Mouse (Mus musculus): ENCODE measurements around the gene Pnpla5. TPM values are rescaled to one million over a fixed set of nuclear protein-coding genes. Genes with fewer than 3 reads are reported as not detected.
"Not testable (repeated sequence)": the region's sequence is repeated elsewhere in the genome, so short reads cannot be mapped to it uniquely, and the experiment has no call there.

Gene Pnpla5
- not detected in 2 replicates for polyA plus RNA-seq (2015; fragmentation: Nextera tagmentation; extraction: Ambion mirVana)

DNA sequence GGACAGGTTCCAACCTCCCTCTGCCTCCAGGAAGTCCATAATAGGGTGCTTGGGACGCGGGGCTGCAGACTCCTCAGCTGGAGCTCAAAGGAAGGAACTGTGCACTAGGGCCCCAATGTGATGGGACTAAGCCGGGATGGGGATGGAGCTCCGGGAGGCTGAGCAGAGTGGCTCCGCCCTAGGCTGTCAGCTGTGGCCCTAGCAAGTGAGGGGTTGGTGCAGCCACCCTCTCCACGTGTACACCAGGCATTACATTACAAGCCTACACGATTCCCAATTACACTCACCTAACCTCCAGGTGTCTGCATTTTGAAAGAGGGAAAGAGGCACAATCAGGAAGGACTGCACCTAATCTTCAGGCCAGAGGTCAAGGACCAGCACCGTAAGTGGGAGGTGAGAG, at the start of gene Pnpla5:
Pnpla5 (minus strand) TSS at position 101 of the 400 bp plus-strand sequence.
- no peaks in the 10 kb centered on the region for H3K9me3 ChIP-seq (replicated peaks)
- H3K4me3 ChIP-seq (replicated peaks): no peak within 1 kb of the TSS
- no peaks in the 10 kb centered on the region for H3K36me3 ChIP-seq
- H3K27me3 ChIP-seq: no peaks in the 10 kb centered on the region
- no peaks in the 10 kb centered on the region for H3K4me1 ChIP-seq
- no peak within 1 kb of the TSS for H3K4me2 ChIP-seq
- H3K9ac ChIP-seq: no peak within 1 kb of the TSS
- no peak within 1 kb of the TSS for H3K27ac ChIP-seq
- no peak for ATAC-seq (replicated peaks; ENCODE audit: low FRiP score)
- WGBS: 70% methylated on average over 8 of the region's 8 CpGs

DNA sequence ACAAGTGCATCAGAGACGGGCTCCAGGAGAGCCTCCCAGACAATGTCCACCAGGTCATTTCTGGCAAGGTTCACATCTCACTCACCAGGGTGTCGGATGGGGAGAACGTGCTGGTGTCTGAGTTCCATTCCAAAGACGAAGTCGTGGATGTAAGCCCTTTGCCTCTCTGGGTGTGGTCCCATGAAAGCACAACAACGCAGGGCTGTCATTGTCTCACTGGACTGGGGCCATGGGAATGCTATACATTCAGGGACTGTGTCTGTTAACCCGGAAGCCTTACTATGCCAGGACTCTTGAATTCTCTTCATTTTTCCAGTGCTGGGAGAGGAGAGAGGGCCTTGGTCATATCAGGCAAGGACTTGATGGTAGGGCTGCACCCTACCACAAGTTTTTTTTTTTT, 48.2 kb upstream of the Pnpla5 start:
- Histone ChIP-seq H3K9ac (no peak overlapping the region), H3K4me2 (no peak overlapping the region), H3K4me3 (replicated peaks) (no peak overlapping the region), H3K9me3 (replicated peaks) (no peaks in the 10 kb centered on the region), H3K4me1 (peaks cover 19% of the 10 kb centered on the region), H3K27ac (no peak overlapping the region), H3K36me3 (no peaks in the 10 kb centered on the region), H3K27me3 (peaks cover 20% of the 10 kb centered on the region)
- no peak for ATAC-seq (replicated peaks; ENCODE audit: low FRiP score)
- WGBS: 85% methylated on average over 7 of the region's 7 CpGs

DNA sequence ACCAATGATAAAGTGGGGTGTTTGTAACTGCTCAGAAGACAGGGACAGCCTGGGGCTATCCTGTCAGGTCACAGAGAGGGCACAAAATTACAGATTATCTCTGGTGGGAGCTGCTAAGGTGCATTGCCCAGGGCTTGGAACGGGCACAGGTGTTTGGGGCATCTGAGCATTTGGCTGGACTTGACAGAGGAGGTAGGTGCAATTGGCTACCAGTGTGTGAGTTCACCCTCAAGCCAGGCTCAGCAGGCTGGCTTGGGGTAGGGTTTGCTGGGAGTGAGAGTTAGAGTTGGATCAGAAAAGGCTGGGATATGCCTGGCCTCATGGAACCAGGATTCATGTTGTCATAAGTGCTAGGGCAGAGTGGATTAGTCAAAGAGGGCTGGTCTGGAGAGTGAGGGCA, 46.5 kb upstream of the Pnpla5 start:
- no peak overlapping the region for H3K4me2 ChIP-seq

DNA sequence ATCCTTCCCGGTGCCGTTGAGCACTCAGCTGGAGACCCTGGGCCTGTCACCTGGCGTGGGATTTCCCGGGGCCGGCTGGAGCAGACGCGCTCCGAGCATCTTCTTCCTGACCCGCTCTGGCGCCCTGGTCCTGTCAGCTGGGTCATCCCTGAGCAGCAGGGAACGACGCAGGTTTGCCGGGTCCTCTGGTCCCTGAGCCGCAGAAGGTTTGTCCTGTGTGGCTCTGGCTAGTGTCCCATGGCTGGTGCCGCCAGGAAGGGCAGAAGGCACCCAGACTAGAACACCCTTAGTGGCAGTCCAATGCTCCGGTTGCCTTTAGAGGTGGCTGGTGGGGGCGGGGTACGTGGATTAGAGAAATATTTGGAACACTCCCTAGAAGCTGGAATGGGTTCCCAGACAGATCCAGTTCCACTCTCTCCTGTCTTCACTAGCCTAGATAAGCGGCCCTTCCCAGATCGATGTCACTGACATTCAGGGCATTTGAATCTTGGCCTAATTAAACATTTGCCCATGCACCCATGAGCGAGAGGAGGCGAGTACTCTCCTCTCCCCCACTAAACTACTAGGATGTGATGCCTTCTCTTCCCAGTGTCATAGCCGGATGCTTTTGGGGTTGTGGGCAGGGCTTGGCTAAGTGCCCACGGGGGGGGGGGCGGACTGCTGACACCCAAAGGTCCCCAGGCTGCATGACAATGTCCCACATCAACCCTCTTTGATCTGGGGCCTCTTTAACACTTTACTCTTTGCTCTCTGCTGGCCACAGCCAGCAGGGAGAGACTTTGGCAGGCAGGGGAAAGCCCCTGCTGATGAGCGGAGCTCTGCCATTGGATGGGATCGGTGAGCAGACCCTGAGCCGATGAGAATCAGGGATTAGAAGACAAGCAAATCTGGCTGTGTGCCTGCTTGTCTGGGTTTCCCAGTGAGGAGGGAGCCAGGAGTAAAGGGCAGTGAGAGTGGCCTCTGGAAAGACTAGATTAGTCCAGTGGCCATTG, 45.5 kb upstream of the Pnpla5 start:
- Histone ChIP-seq H3K27ac (no peak overlapping the region), H3K9me3 (replicated peaks) (no peaks in the 10 kb centered on the region), H3K4me3 (replicated peaks) (peak overlapping the region; percentile 49), H3K4me1 (peaks cover 19% of the 10 kb centered on the region), H3K4me2 (peak overlapping the region; percentile 95), H3K9ac (peak overlapping the region; percentile 40), H3K36me3 (no peaks in the 10 kb centered on the region), H3K27me3 (peaks cover 20% of the 10 kb centered on the region)
- peak; percentile 30; the same call in 1 of the 2 replicates for ATAC-seq (replicated peaks; ENCODE audit: low FRiP score)
- 2% methylated on average over 28 of the region's 28 CpGs for WGBS

More for the DNA sequence above, 46.5 kb upstream of the Pnpla5 start:
- Histone ChIP-seq H3K9ac (no peak overlapping the region), H3K9me3 (replicated peaks) (no peaks in the 10 kb centered on the region), H3K27ac (no peak overlapping the region), H3K4me1 (peaks cover 19% of the 10 kb centered on the region), H3K36me3 (no peaks in the 10 kb centered on the region), H3K27me3 (peaks cover 20% of the 10 kb centered on the region), H3K4me3 (replicated peaks) (no peak overlapping the region)
- no peak for ATAC-seq (replicated peaks; ENCODE audit: low FRiP score)
- WGBS: 57% methylated on average over 1 of the region's 1 CpGs

DNA sequence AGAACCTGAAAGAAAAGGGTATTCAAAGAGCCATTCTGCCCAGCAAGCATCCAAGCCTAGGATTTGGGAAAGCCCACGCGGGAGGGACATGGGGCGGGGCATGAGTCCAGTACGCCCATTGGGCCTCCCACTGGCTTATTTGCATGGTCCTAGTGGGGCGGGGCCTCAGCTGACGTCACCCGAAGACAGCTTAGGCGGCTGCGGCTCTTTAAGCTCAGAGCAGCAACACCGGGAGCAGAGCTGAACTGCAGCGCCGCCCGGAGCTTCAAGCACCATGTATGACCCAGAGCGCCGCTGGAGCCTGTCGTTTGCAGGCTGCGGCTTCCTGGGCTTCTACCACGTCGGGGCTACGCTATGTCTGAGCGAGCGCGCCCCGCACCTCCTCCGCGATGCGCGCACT, 44.6 kb upstream of the Pnpla5 start, which contains the start of gene Pnpla3:
Pnpla3 (plus strand) TSS at position 238 of the 400 bp plus-strand sequence.
- WGBS: under 1% methylated on average over 28 of the region's 28 CpGs
- Histone ChIP-seq H3K9me3 (replicated peaks) (no peaks in the 10 kb centered on the region), H3K4me3 (replicated peaks) (peak within 1 kb of the TSS; percentile 49), H3K4me2 (peak within 1 kb of the TSS; percentile 95), H3K36me3 (no peaks in the 10 kb centered on the region), H3K27me3 (peaks cover 20% of the 10 kb centered on the region), H3K4me1 (peaks cover 19% of the 10 kb centered on the region), H3K9ac (peak within 1 kb of the TSS; percentile 40), H3K27ac (no peak within 1 kb of the TSS)
- peak; percentile 97 for ATAC-seq (replicated peaks; ENCODE audit: low FRiP score)

DNA sequence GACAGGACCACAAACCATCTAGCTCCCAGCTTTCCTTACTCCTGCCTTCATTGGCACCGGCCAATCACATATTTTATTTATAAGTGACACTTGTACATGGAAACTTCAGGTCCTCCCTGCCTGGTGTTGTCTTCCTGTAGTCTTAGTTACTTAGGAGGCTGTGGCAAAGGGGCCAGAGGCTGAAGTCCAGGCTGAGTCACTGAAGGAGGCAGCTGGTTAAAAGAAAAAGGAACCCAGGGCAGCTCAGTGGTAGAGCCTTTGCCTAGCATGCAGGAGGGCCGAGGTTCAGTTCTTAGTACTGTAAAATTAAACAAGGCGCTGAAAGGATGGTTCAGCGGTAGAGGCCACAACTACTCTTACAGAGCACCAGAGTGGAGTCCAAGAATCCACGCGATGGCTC, 43.8 kb upstream of the Pnpla5 start:
- Histone ChIP-seq H3K36me3 (no peaks in the 10 kb centered on the region), H3K4me2 (no peak overlapping the region), H3K27ac (no peak overlapping the region), H3K9ac (no peak overlapping the region), H3K9me3 (replicated peaks) (no peaks in the 10 kb centered on the region), H3K4me1 (peaks cover 19% of the 10 kb centered on the region), H3K27me3 (peaks cover 20% of the 10 kb centered on the region), H3K4me3 (replicated peaks) (no peak overlapping the region)
- 75% methylated on average over 6 of the region's 6 CpGs for WGBS
- ATAC-seq (replicated peaks; ENCODE audit: low FRiP score): no peak

DNA sequence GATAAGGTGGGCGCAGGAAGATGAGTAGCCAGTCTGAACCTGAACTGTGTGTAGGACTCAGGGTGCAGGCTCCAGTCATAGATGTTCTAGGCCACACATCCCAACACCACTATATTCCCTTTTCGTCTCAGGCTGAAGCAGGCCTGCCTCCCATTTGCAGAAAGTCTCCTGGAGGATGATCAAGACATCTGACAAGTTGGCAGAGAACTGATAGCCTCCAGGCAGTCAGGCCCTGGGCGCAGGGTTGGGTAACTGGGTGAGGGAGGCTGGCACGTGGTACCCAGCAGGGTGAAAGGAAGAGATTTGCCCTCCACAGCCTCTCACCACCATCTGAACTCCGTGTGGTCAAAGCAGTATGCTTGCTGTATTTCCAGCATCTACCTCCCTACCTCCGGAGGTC, 38.9 kb upstream of the Pnpla5 start:
- WGBS: 79% methylated on average over 6 of the region's 6 CpGs
- no peak overlapping the region for H3K4me2 ChIP-seq
- no peak for ATAC-seq (replicated peaks; ENCODE audit: low FRiP score)

DNA sequence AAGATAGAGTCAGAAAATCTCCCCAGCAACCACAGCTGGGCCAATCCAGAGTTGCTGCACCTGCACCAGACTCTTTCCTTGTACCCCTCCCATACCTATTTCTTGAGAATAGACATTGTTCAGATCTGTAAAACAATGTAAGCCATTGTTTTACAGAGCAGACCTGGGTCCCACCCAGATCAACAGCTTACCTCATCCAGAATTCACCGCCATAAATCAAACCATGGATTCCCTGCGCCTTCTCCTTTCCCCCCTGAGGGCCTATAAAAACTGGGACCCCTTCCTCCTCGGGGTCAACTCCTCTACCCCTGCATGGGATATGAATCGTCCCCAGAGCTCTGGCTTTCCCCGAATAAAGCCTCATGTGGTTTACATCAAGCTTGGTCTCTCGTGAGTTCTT, 34.6 kb upstream of the Pnpla5 start:
- not testable (repeated sequence) for H3K4me3 ChIP-seq (replicated peaks); H3K27ac ChIP-seq; H3K36me3 ChIP-seq; H3K27me3 ChIP-seq; H3K9me3 ChIP-seq (replicated peaks); H3K4me1 ChIP-seq; ATAC-seq (replicated peaks; ENCODE audit: low FRiP score); H3K9ac ChIP-seq; H3K4me2 ChIP-seq
- WGBS: 73% methylated on average over 6 of the region's 6 CpGs

More for the DNA sequence above, 38.9 kb upstream of the Pnpla5 start:
- no peak overlapping the region for H3K27ac ChIP-seq
- no peaks in the 10 kb centered on the region for H3K9me3 ChIP-seq (replicated peaks)
- no peaks in the 10 kb centered on the region; the same call in 1 of the 2 replicates for H3K27me3 ChIP-seq
- no peaks in the 10 kb centered on the region for H3K4me1 ChIP-seq
- no peaks in the 10 kb centered on the region for H3K36me3 ChIP-seq
- H3K4me3 ChIP-seq (replicated peaks): no peak overlapping the region
- H3K9ac ChIP-seq: no peak overlapping the region

DNA sequence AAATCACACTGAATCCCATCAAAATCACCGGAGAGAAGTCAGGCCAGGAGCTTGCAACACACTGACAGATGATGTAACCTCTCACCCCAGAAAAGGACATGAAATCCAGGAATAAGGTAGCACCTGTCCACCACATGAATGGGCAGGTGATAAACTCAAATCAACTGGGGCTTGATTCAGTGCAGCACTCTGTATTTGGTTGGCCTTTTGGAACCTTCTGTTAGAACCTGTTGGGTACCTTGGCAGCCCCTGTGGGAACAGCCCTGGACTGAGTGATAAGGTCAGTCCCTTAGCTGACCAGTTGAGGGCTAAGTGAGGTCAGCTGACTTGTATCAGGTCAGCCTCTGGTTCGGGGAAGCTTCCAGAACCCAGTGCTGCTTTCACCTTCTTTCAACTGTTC, 33.2 kb upstream of the Pnpla5 start:
- no peak overlapping the region for H3K27ac ChIP-seq
- H3K27me3 ChIP-seq: no peaks in the 10 kb centered on the region
- no peak overlapping the region for H3K4me3 ChIP-seq (replicated peaks)
- no peak overlapping the region for H3K9ac ChIP-seq
- no peaks in the 10 kb centered on the region for H3K4me1 ChIP-seq
- 84% methylated on average over 2 of the region's 2 CpGs for WGBS
- H3K4me2 ChIP-seq: no peak overlapping the region
- H3K9me3 ChIP-seq (replicated peaks): no peaks in the 10 kb centered on the region
- no peaks in the 10 kb centered on the region for H3K36me3 ChIP-seq
- no peak for ATAC-seq (replicated peaks; ENCODE audit: low FRiP score)

DNA sequence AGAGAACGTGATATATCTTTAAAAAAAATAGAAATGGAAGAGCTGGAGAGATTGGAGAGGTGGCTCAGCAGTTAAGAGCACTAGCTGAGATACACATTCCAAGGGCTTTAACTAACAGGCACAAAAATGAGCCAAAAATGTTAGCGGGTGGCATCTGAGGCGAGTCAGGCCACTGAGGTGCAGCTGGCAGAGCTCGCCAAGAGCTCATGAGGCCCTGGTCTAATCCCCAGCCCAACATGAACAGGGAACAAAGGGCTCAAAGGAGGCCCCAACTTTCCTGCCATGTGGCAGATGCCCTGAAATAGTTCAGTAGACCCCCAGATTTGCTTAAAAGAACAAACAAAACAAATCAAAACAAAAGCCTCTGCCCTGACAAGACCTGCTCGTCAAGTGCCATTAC, 18.0 kb upstream of the Pnpla5 start:
- H3K27me3 ChIP-seq: no peaks in the 10 kb centered on the region
- H3K4me2 ChIP-seq: no peak overlapping the region
- WGBS: 73% methylated on average over 5 of the region's 5 CpGs
- H3K27ac ChIP-seq: no peak overlapping the region
- H3K9me3 ChIP-seq (replicated peaks): no peaks in the 10 kb centered on the region
- no peaks in the 10 kb centered on the region for H3K36me3 ChIP-seq
- ATAC-seq (replicated peaks; ENCODE audit: low FRiP score): no peak
- H3K4me1 ChIP-seq: no peaks in the 10 kb centered on the region
- H3K4me3 ChIP-seq (replicated peaks): no peak overlapping the region
- H3K9ac ChIP-seq: no peak overlapping the region

DNA sequence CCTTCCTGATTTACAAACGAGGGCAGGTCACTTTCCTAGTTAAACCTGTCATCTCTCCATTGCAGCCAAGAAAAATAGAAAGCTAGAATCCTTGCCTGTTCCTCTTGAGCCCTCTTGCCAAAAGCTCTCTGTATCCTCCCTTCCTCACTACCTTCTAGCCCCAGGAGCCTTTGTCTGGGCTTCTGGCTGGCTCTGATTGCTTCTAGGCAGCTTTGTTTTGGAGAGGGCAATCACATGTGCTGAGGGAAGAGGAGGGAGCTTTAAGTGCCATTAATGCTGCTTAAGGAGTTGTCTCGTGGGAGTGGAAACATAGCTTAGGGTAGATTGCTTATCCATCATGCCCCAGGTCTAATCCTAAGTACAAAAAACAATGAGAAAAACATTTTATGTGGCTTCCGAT, 17.1 kb upstream of the Pnpla5 start:
- 48% methylated on average over 3 of the region's 3 CpGs for WGBS
- H3K9me3 ChIP-seq (replicated peaks): no peaks in the 10 kb centered on the region
- no peak overlapping the region for H3K9ac ChIP-seq

DNA sequence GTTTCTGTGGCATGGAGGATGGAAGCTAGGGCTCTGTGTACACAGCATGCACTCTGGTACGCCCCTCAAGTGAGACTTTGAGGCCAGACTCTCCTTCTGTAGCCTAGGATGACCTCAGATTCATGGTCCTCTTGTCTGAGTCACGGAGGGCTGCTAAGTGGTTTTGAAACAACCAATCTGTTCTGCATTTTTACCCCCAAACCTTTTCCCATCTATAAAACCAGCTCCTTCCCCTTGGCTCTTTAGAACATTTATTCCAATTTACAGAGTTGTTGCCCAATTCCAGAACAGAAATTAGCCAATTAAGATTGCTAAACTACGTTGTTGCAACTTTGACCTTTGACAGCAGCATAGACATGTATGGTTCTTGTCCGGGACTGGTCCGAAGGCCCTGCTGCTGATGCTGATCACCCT, 16.6 kb upstream of the Pnpla5 start:
- Histone ChIP-seq H3K27ac (no peak overlapping the region), H3K4me3 (replicated peaks) (no peak overlapping the region), H3K27me3 (no peaks in the 10 kb centered on the region), H3K9me3 (replicated peaks) (no peaks in the 10 kb centered on the region), H3K4me2 (no peak overlapping the region), H3K4me1 (no peaks in the 10 kb centered on the region), H3K9ac (no peak overlapping the region), H3K36me3 (no peaks in the 10 kb centered on the region)
- no peak for ATAC-seq (replicated peaks; ENCODE audit: low FRiP score)
- WGBS: 74% methylated on average over 5 of the region's 5 CpGs

More for the DNA sequence above, 17.1 kb upstream of the Pnpla5 start:
- Histone ChIP-seq H3K4me1 (no peaks in the 10 kb centered on the region), H3K4me2 (no peak overlapping the region), H3K4me3 (replicated peaks) (no peak overlapping the region), H3K27me3 (no peaks in the 10 kb centered on the region), H3K36me3 (no peaks in the 10 kb centered on the region), H3K27ac (no peak overlapping the region)
- no peak for ATAC-seq (replicated peaks; ENCODE audit: low FRiP score)

All from kidney, embryonic 15.5 days (tissue).